Mouse (Mus musculus): ENCODE results near the gene Nanos2.
A peak's percentile ranks its signal among the peaks of the same experiment; 100 is the strongest.

Nanos2 gene

GRCm38 (mm10) chr7:18987100-18987499, at the start of gene Nanos2:
Nanos2 (plus strand) TSS chr7:18987400.
- no peak for DNase-seq

DNA sequence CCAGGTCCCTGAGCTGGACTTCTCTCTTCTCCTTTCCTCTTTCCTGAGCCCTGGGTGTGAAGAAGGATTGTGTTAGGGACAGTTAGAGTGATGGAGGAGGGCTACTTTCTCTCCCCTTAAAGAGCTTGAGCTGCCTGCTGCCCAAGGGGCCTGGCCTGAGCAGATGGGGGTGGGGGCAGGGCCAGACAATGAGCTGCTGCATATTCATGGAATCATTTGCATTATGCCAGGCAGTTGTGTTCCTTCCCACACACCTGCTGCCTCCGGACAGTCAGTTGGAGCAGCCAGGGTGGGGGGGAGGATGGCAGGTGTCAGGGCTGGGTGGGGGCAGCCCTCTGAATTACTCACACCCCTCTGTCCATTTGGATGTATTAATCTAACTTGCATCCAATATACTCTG, 44.8 kb upstream of the Nanos2 start:
- no peak for DNase-seq

GRCm38 (mm10) chr7:18942815-18943214, 44.4 kb upstream of the Nanos2 start:
- DNase-seq, result no peak

GRCm38 (mm10) chr7:18948151-18948550, 39.0 kb upstream of the Nanos2 start:
- peak; percentile 99 for DNase-seq

- peak; percentile 93 for DNase-seq
Measured at GRCm38 (mm10) chr7:18949781-18950522, 37.2 kb upstream of the Nanos2 start.

DNA sequence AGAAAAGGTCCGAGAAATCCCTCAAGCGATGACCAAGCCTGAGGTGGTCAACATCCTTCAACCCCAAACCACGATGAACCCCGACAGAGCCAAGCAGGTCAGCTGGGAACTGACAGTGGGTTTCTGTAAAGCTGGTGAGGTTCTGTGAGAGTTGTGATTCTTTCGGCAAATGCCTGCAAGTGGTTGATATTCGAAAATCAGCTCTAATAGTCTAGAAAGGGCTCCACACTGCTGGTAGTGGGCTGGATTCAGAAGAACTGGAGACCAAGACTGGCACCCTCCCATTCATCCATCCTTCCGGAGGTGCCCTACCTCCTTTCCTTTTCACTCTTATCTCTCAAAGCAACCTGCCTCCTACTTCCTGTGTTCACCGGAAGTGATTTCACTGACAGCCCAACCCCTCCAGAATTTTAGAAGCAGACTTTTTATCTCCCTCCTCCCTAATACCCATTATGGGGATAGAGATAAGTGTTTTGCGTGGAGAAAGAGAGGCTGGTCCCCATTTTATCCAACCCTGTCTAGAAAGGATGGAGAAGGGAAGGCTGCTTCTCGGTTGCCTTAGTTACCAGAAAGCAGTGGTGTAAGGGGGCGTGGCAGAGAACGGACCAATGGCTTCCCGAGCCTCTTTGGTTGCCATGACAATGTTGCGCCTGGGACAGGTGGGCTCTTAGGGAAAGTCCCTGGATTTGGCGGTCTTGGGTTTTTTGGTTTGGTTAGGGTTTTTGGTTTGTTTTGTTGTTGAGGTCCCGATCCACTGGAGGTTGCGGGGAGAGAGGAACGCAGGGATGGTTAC, 36.5 kb upstream of the Nanos2 start:
- DNase-seq, result no peak

DNA sequence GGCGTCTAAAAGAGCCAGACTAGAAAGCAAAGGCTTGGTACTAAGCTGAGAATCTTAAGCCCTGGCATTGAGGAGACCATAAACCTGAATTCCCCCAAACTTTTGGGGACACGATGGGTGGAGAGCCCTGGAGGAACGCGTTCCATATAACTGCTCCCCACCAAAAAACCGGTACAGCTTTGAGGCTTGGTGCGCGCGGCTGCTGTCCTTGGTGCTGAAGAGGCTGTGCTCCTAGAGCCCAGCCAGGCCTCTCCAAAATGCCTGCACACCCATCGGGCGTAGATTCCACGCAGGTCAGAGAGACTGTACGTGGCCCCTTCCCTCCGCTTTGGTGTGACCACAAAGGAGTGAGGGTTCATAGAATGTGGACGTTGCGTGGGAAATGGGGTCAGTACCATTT, 35.8 kb upstream of the Nanos2 start:
- no peak for DNase-seq

DNA sequence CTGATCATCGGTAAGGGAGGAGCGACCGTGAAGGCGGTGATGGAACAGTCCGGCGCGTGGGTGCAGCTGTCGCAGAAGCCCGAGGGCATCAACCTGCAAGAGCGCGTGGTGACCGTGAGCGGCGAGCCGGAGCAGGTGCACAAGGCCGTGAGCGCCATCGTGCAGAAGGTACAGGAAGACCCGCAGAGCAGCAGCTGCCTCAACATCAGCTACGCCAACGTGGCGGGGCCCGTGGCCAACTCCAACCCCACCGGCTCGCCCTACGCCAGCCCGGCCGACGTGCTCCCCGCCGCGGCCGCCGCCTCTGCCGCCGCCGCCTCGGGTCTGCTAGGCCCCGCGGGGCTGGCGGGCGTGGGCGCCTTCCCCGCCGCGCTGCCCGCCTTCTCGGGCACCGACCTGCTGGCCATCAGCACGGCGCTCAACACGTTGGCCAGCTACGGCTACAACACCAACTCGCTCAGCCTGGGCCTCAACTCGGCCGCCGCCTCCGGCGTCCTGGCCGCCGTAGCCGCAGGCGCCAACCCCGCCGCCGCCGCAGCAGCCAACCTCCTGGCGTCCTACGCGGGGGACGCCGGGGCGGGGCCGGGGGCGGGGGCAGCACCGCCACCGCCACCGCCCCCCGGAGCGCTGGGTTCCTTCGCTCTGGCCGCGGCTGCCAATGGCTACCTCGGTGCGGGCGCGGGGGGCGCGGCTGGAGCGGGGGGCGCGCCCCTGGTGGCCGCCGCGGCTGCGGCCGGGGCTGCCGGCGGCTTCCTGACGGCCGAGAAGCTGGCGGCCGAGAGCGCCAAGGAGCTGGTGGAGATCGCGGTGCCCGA, 29.4 kb upstream of the Nanos2 start:
- peak; percentile 97 for DNase-seq

GRCm38 (mm10) chr7:18958384-18958766, 28.8 kb upstream of the Nanos2 start:
- peak; percentile 92 for DNase-seq

GRCm38 (mm10) chr7:18959446-18959845, 27.8 kb upstream of the Nanos2 start:
- DNase-seq, result peak; percentile 98

- no peak for DNase-seq
Measured at GRCm38 (mm10) chr7:18962171-18962792, 24.9 kb upstream of the Nanos2 start.

GRCm38 (mm10) chr7:18962795-18963194, 24.4 kb upstream of the Nanos2 start:
- DNase-seq, result no peak

DNA sequence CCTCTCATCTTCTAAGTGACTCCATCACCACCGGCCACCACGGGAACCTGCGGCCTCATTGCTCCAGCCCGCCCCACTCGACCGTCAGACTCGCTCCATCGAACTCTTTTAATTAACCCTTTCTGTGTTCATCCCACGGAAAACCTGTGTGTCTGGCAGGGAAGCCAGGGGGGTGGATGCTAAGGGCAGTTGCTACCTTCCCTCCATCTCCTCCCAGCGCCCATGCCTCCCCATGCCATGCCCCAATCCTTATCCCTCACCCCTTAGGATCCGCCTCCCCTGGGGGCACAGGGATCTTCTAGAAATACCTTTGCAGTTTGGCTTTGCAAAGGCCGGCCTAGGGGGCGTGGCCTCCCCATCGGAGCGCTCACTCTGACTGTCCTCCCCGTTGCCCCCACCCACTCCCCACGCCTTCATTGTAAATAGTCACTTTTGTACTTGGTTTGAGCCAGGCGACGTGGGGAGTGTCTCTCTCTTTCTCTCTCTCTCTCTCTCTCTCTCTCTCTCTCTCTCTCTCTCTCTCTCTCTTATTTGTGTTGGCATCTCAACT, 23.8 kb upstream of the Nanos2 start:
- peak; percentile 92 for DNase-seq

GRCm38 (mm10) chr7:18965312-18965711, 21.9 kb upstream of the Nanos2 start:
- DNase-seq, result no peak

DNA sequence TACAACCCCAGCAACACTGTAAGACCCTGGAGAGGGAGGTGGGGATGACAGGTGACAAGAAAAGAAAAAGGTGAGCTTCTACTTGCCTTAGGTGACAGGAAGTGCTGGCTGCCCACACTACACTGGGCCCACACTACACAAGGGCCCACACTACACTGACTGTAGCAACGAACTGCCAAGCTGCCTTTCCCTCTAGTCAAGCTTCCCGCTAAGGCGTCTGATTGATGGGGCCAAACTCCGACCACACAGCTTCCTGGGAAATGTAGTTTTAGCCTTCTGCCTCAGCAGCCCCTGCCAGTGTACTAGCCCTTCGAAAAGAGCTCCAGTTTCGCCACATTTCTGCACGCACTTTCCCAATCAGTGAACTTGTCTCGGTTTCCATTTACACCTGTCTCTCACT, 19.6 kb upstream of the Nanos2 start:
- DNase-seq, result no peak

DNA sequence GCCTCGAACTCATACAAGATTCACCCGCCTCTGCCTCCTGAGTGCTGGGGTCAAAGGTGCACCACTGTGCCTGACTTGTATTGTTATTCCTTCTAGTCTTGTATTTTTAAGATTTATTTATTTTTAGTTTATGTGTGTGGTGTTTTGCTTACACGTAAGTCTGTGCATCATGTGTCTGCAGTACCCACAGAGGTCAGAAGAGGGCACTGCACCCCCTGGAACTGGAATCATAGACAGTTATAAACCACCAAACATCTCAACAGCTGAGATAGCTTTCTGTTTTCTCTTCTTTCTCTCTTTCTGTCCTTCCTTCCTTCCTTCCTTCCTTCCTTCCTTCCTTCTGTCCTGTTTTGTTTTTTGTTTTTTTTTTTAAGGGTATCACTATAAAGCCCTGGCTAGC, 16.2 kb upstream of the Nanos2 start:
- no peak for DNase-seq

- DNase-seq, result no peak
Measured at GRCm38 (mm10) chr7:18978381-18978780, 8.8 kb upstream of the Nanos2 start.

DNA sequence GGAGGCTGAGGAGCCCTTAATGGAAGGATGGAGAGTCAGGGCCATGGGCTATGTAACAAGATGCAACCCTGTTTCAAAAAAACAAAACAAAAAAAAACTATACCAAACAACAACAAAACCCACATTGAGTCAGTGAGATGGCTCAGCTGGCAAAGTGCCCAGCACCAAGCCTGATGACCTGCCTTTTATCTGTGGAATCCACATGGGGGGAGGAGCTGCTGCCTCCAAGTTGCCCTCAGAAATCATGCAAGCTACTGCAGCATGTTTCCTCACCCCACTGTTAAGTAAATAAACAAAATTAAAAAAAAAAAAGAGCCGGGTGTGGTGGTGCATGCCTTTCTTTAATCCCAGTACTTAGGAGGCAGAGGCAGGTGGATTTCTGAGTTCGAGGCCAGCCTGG, 697 bp upstream of the Nanos2 start:
- no peak for DNase-seq

GRCm38 (mm10) chr7:18987747-18988146, 547 bp downstream of the Nanos2 start:
- no peak for DNase-seq

DNA sequence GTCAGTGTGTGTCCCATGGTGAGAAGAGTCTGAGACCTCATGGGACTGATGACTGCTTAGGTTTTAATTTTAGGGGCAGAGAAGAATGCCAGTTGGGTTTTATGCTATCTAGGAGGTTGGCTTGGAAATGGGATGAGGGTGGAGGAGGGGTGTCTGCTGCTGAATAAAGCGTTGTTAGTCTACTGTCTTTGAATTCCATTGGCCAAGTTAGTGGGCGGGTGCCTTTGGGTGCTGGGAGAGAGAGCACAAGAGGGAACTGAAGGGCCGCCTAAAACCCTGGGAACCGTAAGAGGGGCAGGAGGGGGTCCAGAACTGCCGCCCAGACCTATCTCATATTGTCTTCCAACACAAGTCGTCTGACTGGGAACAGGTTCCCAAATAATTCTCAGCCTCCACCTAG, 1.6 kb downstream of the Nanos2 start:
- DNase-seq, result no peak

GRCm38 (mm10) chr7:18989995-18990394, 2.8 kb downstream of the Nanos2 start:
- no peak for DNase-seq

DNA sequence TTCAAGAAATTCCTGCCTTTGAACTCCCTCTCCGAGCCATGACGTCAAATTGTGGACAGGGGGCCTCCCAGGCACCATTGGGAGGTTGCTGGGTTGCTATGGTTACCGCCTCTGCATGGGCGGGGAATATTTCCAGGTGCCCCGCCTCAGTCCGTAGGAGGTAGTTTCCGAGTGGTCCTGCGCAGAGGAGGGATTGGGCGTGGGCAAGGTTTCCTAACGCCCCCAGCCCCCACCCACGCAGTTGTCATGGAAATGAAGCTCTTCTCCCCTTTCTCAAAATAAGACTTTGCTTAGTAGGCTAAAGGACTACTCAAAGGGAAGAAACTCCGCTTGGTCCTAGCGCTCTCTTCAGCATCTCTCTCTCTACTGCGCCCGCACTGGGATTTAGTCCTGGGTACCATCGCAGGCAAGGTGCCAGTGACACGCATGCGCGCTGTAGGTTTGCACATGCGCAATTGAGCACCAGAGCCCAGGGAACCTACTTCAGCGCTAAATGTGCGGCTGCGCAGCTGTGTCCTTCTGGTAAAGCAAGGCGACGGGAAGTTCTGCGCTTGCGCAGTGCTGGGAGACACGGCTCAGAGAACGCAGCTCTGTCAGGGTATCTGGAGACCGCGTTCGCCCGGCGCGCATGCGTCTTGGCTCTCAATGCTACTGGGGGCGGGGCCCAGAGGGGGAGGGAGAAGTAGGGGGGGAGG, 3.5 kb downstream of the Nanos2 start, which contains the start of gene Mypop:
Gene Mypop, plus strand, starts transcription at position 645 of the 695 bp plus-strand sequence.
- peak; percentile 100 for DNase-seq
